Mouse (Mus musculus) MEL (cell line): ENCODE results near the gene Atp8b2.

Experiments
- CTCF ChIP-seq, 3 experiments: IDR thresholded peaks in 2 of 3; conservative IDR thresholded peaks in 1 of 3; 2 replicates each; pipeline ENCODE4 v1.5.1; 2011 to 2012; ENCODE audit warnings: low read length in 3 of 3, low read depth in 2 of 3, mild to moderate bottlenecking in 2 of 3, improper control_type of control experiment in 1 of 3, inconsistent platforms in 1 of 3, mixed read lengths in 1 of 3, moderate library complexity in 1 of 3; ENCODE audit not compliant: control insufficient read depth in 1 of 3, insufficient read depth in 1 of 3, poor library complexity in 1 of 3, severe bottlenecking in 1 of 3
- EP300 ChIP-seq, 2 experiments: IDR thresholded peaks; 2 replicates each; pipeline ENCODE4 v1.6.1; 2011; ENCODE audit warnings: improper control_type of control experiment in 2 of 2, low read length in 2 of 2, low read depth in 1 of 2, mild to moderate bottlenecking in 1 of 2
- HCFC1 ChIP-seq: IDR thresholded peaks from 2 replicates; pipeline ENCODE4 v1.6.1; 2012; ENCODE audit warnings: low read depth, mild to moderate bottlenecking, inconsistent platforms, low read length, improper control_type of control experiment, moderate library complexity
- POLR2A ChIP-seq, 2 experiments: IDR thresholded peaks; 2 replicates each; pipeline ENCODE4 v1.6.1; 2011 to 2012; ENCODE audit warnings: low read length in 2 of 2, mild to moderate bottlenecking in 2 of 2, control low read depth in 1 of 2, improper control_type of control experiment in 1 of 2, low read depth in 1 of 2, moderate library complexity in 1 of 2; ENCODE audit not compliant: control insufficient read depth in 1 of 2, insufficient read depth in 1 of 2, poor library complexity in 1 of 2
- RAD21 ChIP-seq: IDR thresholded peaks from 2 replicates; pipeline ENCODE4 v1.6.1; 2011; ENCODE audit warnings: mild to moderate bottlenecking, low read depth, low read length, improper control_type of control experiment
- RCOR1 ChIP-seq: IDR thresholded peaks from 2 replicates; pipeline ENCODE4 v1.6.1; 2012; ENCODE audit warnings: low read depth, mild to moderate bottlenecking, inconsistent platforms, low read length, improper control_type of control experiment
- USF1 ChIP-seq: IDR thresholded peaks from 2 replicates; pipeline ENCODE4 v1.6.1; 2014; ENCODE audit warnings: low read depth, mild to moderate bottlenecking, inconsistent platforms, low read length, improper control_type of control experiment, moderate library complexity
- ZC3H11A ChIP-seq: IDR thresholded peaks from 2 replicates; pipeline ENCODE4 v1.6.1; 2012; ENCODE audit warnings: low read depth, mild to moderate bottlenecking, inconsistent platforms, low read length, improper control_type of control experiment

DNA sequence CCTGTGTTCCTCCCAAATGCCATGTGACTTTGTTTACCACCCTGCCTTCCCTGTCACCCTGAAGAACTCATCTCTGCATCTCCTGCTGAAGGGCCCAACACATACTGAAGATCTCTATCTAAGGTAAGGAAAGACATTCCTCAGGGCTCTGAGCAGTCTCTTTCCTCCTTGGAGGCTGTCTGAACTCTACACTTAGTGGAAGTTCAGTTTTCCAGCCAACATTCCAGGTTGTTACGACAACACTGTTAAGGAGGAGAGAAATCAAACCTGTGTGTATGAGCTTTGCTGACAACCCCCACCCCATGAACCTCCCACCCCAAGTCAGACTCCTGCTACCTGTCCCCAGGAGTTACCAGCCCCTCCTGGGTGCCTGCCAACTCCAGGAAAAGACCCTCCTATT, 46.7 kb downstream of the Atp8b2 start:
- TF ChIP-seq POLR2A (IDR thresholded peaks at IDR 0.05; ENCODE audit: control insufficient read depth in 1 of 2, insufficient read depth in 1 of 2, low read depth in 1 of 2, low read length in 2 of 2, poor library complexity in 1 of 2) (no peak), RAD21 (no peak), CTCF (IDR thresholded peaks at IDR 0.05 in 2 of 3, conservative IDR thresholded peaks at IDR 0.05 in 1 of 3; ENCODE audit: control insufficient read depth in 1 of 3, insufficient read depth in 1 of 3, low read depth in 2 of 3, low read length in 3 of 3, poor library complexity in 1 of 3, severe bottlenecking in 1 of 3) (no peak), HCFC1 (no peak), ZC3H11A (no peak), RCOR1 (no peak), EP300 (IDR thresholded peaks at IDR 0.05; ENCODE audit: low read depth in 1 of 2, low read length in 2 of 2) (no peak), USF1 (no peak)
